Mouse (Mus musculus) frontal cortex, postnatal 36 days (tissue): ENCODE measurements around the gene Cypt12.

Source experiments
- DNase-seq, 2 experiments: peaks; one replicate each; pipeline ENCODE4 v3.0.0; 2022; ENCODE audit warnings: low spot score in 2 of 2

Gene Cypt12

GRCm38 (mm10) chr3:17948299-17948698 is at the start of gene Cypt12:
Gene Cypt12 (plus strand): TSS chr3:17948410.
- no peak for DNase-seq

GRCm38 (mm10) chr3:17913796-17914195 is 34.4 kb upstream of the Cypt12 start:
- no peak for DNase-seq

GRCm38 (mm10) chr3:17940206-17940605 is 8.0 kb upstream of the Cypt12 start:
- no peak for DNase-seq
